Mouse (Mus musculus) spleen, adult 2 months (tissue): ENCODE data around the gene Cep164. TPM values are rescaled to one million over a fixed set of nuclear protein-coding genes. Genes with fewer than 3 reads are reported as not detected.
A peak's percentile ranks its signal among the peaks of the same experiment; 100 is the strongest.

ENCODE experiments used
- DNase-seq, 2 experiments: peaks; one replicate each; pipeline versions ENCODE4 v3.0.0 to v3.0.0-alpha.2; 2012 to 2021; ENCODE audit warnings: low spot score in 2 of 2, low read depth in 1 of 2
- H3K27ac ChIP-seq: fragments of 200-500 bp; 2 replicates; pipeline ENCODE4 v1.5.1; 2012; ENCODE audit warnings: low read length, inconsistent platforms; ENCODE audit not compliant: insufficient read depth
- H3K27me3 ChIP-seq: fragments of 200-500 bp; 2 replicates; pipeline ENCODE4 v1.6.1; 2012; ENCODE audit warnings: mild to moderate bottlenecking, moderate library complexity, low read length, inconsistent platforms; ENCODE audit not compliant: control insufficient read depth, insufficient read depth
- H3K36me3 ChIP-seq: fragments of 200-500 bp; 2 replicates; pipeline ENCODE4 v1.6.1; 2012; ENCODE audit warnings: mild to moderate bottlenecking, low read length, inconsistent platforms; ENCODE audit not compliant: control insufficient read depth, insufficient read depth
- H3K4me1 ChIP-seq: fragments of 200-500 bp; 2 replicates; pipeline ENCODE4 v1.6.1; 2011; ENCODE audit warnings: inconsistent platforms; ENCODE audit not compliant: control insufficient read depth, insufficient read depth, insufficient read length
- H3K4me3 ChIP-seq: fragments of 200-500 bp; 2 replicates; pipeline ENCODE4 v1.5.1; 2011; ENCODE audit warnings: mild to moderate bottlenecking, inconsistent platforms; ENCODE audit not compliant: insufficient read depth, insufficient read length; ENCODE audit errors: extremely low read depth
- CTCF ChIP-seq: fragments of 200-500 bp; IDR thresholded peaks from 2 replicates; pipeline ENCODE4 v1.5.1; 2011; ENCODE audit warnings: mild to moderate bottlenecking, inconsistent platforms; ENCODE audit not compliant: insufficient read depth, insufficient read length, insufficient replicate concordance; ENCODE audit errors: extremely low read depth
- POLR2A ChIP-seq: fragments of 200-500 bp; IDR thresholded peaks from 2 replicates; pipeline ENCODE4 v1.6.1; 2011; ENCODE audit warnings: low read depth, low read length, inconsistent platforms
- WGBS: fragments of 180-500 bp; shearing (Covaris S2); methylation state at CpG from one replicate; pipeline ENCODE4 v1.1.7; 2018; 5-methylcytosine and 5-hydroxymethylcytosine counted together
- polyA plus RNA-seq: library from polyadenylated mRNA; depleted of rRNA; stranded (reverse); fragments of >200 nt; gene quantifications from 2 replicates; pipeline ENCODE4 v1.2.3, GENCODE M21; 2012; rRNA removed

The Cep164 gene
- polyA plus RNA-seq: 19.5 and 19.6 TPM in 2 replicates

GRCm38 (mm10) chr9:45828291-45828963, at the start of gene Cep164:
Cep164 (minus strand) TSS chr9:45828691.
- Histone ChIP-seq H3K27ac (peak within 1 kb of the TSS; percentile 39; the same call in 1 of the 2 replicates), H3K4me3 (peak within 1 kb of the TSS; percentile 93), H3K4me1 (no peaks in the 10 kb centered on the region; the same call in 1 of the 2 replicates), H3K36me3 (no peaks in the 10 kb centered on the region), H3K27me3 (no peaks in the 10 kb centered on the region)
- peak; percentile 62 to 86 for DNase-seq
- under 1% methylated on average over 31 of the region's 31 CpGs for WGBS
- TF ChIP-seq POLR2A (no peak), CTCF (no peak)

GRCm38 (mm10) chr9:45877928-45878327, 49.4 kb upstream of the Cep164 start:
- no peak for DNase-seq
- WGBS: 75% methylated on average over 2 of the region's 2 CpGs
- Histone ChIP-seq H3K4me1 (no peaks in the 10 kb centered on the region), H3K36me3 (peaks cover 12% of the 10 kb centered on the region), H3K27me3 (no peaks in the 10 kb centered on the region), H3K27ac (no peak overlapping the region), H3K4me3 (no peak overlapping the region)
- TF ChIP-seq CTCF (no peak), POLR2A (no peak)

- H3K36me3 ChIP-seq: peaks cover 32% of the 10 kb centered on the region
- H3K27me3 ChIP-seq: no peaks in the 10 kb centered on the region
- 96% methylated on average over 3 of the region's 3 CpGs for WGBS
- H3K27ac ChIP-seq: no peak overlapping the region
- no peaks in the 10 kb centered on the region for H3K4me1 ChIP-seq
- no peak overlapping the region for H3K4me3 ChIP-seq
- DNase-seq: no peak
- TF ChIP-seq POLR2A (no peak), CTCF (no peak)
These were observed 41.8 kb upstream of the Cep164 start for GRCm38 (mm10) chr9:45870265-45870664.

GRCm38 (mm10) chr9:45869181-45869580, 40.7 kb upstream of the Cep164 start:
- Histone ChIP-seq H3K27me3 (no peaks in the 10 kb centered on the region), H3K4me1 (no peaks in the 10 kb centered on the region), H3K4me3 (no peak overlapping the region), H3K27ac (no peak overlapping the region), H3K36me3 (peaks cover 34% of the 10 kb centered on the region)
- DNase-seq: no peak
- WGBS: 98% methylated on average over 3 of the region's 3 CpGs
- TF ChIP-seq POLR2A: no peak
- TF ChIP-seq CTCF: no peak

- WGBS: 95% methylated on average over 7 of the region's 7 CpGs
- peaks cover 20% of the 10 kb centered on the region for H3K36me3 ChIP-seq
- DNase-seq: no peak
- no peak for TF ChIP-seq POLR2A
- no peak for TF ChIP-seq CTCF
- no peaks in the 10 kb centered on the region for H3K4me1 ChIP-seq
- no peak overlapping the region for H3K27ac ChIP-seq
- no peaks in the 10 kb centered on the region for H3K27me3 ChIP-seq
- no peak overlapping the region for H3K4me3 ChIP-seq
These were observed 33.3 kb upstream of the Cep164 start for GRCm38 (mm10) chr9:45861813-45862212.

- no peaks in the 10 kb centered on the region for H3K4me1 ChIP-seq
- no peak overlapping the region for H3K4me3 ChIP-seq
- H3K36me3 ChIP-seq: peaks cover 13% of the 10 kb centered on the region
- DNase-seq: no peak
- TF ChIP-seq CTCF: no peak
- TF ChIP-seq POLR2A: no peak
- H3K27me3 ChIP-seq: no peaks in the 10 kb centered on the region
- H3K27ac ChIP-seq: no peak overlapping the region
- WGBS: 92% methylated on average over 10 of the region's 10 CpGs
These were observed 30.9 kb upstream of the Cep164 start for GRCm38 (mm10) chr9:45859364-45859763.

GRCm38 (mm10) chr9:45854136-45854535, 25.6 kb upstream of the Cep164 start:
- TF ChIP-seq POLR2A (no peak), CTCF (no peak)
- 73% methylated on average over 1 of the region's 1 CpGs for WGBS
- no peak for DNase-seq
- Histone ChIP-seq H3K27ac (no peak overlapping the region), H3K4me3 (no peak overlapping the region), H3K27me3 (no peaks in the 10 kb centered on the region), H3K36me3 (peaks cover 1% of the 10 kb centered on the region; the same call in 1 of the 2 replicates), H3K4me1 (peaks cover 5% of the 10 kb centered on the region; the same call in 1 of the 2 replicates)
